Mouse (Mus musculus): ENCODE results near the gene Avpr1b. TPM values are rescaled to one million over a fixed set of nuclear protein-coding genes. Genes with fewer than 3 reads are reported as not detected.
"Not testable (repeated sequence)": the region's sequence is repeated elsewhere in the genome, so short reads cannot be mapped to it uniquely, and the experiment has no call there.

Gene Avpr1b
- polyA plus RNA-seq (2015; fragmentation: Nextera tagmentation; extraction: Ambion mirVana), result not detected in 2 replicates

DNA sequence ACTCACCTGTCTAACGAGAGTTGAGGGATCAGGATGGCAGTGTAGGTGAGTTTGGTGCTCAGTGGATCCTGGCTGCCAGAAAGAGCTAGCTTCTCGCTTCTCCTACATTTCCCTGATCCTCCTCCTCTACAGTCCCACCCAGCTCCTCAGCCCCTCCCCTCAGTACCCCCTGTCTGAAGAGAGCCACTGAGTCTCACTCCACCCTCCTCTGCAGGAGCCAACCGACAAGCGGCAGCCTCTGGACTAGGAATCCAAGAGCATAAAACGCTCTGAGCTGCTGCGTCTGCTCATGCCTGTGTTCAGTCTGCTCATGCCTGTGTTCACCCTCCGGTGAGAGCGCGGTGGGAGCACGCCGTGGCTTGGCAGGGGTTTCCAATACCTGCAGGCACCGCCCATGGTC, at the start of gene Avpr1b:
Gene Avpr1b, plus strand, starts transcription at position 335 of the 400 bp plus-strand sequence.
- H3K4me2 ChIP-seq, result no peak within 1 kb of the TSS
- 48% methylated on average over 12 of the region's 12 CpGs for WGBS
- no peaks in the 10 kb centered on the region for H3K9me3 ChIP-seq
- no peak within 1 kb of the TSS for H3K4me3 ChIP-seq
- no peaks in the 10 kb centered on the region for H3K4me1 ChIP-seq (replicated peaks)
- H3K27me3 ChIP-seq, result no peaks in the 10 kb centered on the region
- H3K9ac ChIP-seq, result no peak within 1 kb of the TSS
- no peak within 1 kb of the TSS for H3K27ac ChIP-seq
- H3K36me3 ChIP-seq, result no peaks in the 10 kb centered on the region
- ATAC-seq (ENCODE audit: low FRiP score), result no peak

- H3K4me3 ChIP-seq, result no peak overlapping the region
- H3K36me3 ChIP-seq, result no peaks in the 10 kb centered on the region
- no peak for ATAC-seq (ENCODE audit: low FRiP score)
- 92% methylated on average over 2 of the region's 2 CpGs for WGBS
- H3K27me3 ChIP-seq, result no peaks in the 10 kb centered on the region
- no peak overlapping the region for H3K4me2 ChIP-seq
- peaks cover 9% of the 10 kb centered on the region for H3K4me1 ChIP-seq (replicated peaks)
- H3K9me3 ChIP-seq, result no peaks in the 10 kb centered on the region
- H3K9ac ChIP-seq, result no peak overlapping the region
- no peak overlapping the region for H3K27ac ChIP-seq
These were observed 47.1 kb upstream of the Avpr1b start for GRCm38 (mm10) chr1:131551956-131552355.

- no peak overlapping the region for H3K4me3 ChIP-seq
- peaks cover 9% of the 10 kb centered on the region for H3K4me1 ChIP-seq (replicated peaks)
- H3K27me3 ChIP-seq, result no peaks in the 10 kb centered on the region
- no peak overlapping the region for H3K9ac ChIP-seq
- no peak overlapping the region for H3K4me2 ChIP-seq
- no peaks in the 10 kb centered on the region for H3K9me3 ChIP-seq
- H3K36me3 ChIP-seq, result no peaks in the 10 kb centered on the region
- H3K27ac ChIP-seq, result no peak overlapping the region
- no peak for ATAC-seq (ENCODE audit: low FRiP score)
These were observed 45.6 kb upstream of the Avpr1b start for GRCm38 (mm10) chr1:131553428-131553827.

DNA sequence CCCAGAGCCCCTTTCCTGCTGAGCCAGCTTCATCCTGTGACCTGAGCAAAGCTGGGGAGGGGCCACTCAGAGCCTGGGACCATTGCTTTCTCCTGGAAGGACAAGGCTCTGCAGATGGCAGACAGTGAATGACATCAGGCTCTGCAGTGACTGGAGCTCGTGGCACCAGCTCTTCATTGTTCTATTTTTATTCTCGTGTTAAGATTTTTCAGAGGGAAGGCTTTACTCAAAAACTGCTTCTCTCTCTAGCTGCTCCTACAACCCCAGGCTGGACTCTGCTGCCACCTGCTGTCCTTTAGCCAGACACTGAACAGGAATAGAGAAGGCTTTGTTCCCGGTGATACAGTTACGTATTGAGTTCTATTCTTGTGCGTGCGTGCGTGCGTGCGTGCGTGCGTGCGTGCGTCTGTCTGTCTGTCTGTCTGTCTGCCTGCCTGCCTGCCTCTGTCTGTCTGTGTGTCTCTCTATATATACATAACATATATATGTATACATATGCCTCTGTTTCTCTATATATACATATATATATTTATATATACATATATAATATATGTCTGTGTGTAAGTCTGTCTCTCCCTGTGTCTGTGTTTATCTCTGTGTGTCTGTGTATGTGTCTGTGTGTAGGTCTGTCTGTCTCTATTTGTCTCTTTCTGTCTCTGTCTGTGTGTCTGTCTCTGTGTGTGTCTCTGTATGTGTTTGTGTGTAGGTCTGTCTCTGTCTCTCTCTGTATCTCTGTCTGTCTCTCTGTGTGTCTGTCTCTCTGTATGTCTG, 43.8 kb upstream of the Avpr1b start:
- WGBS, result 5% methylated on average over 13 of the region's 13 CpGs
- Histone ChIP-seq H3K27ac (peak overlapping the region; percentile 86), H3K27me3 (no peaks in the 10 kb centered on the region), H3K4me3 (peak overlapping the region; percentile 15; the same call in 1 of the 2 replicates), H3K4me2 (peak overlapping the region; percentile 45), H3K9ac (peak overlapping the region; percentile 71), H3K9me3 (no peaks in the 10 kb centered on the region), H3K4me1 (replicated peaks) (peaks cover 4% of the 10 kb centered on the region), H3K36me3 (no peaks in the 10 kb centered on the region)
- ATAC-seq (ENCODE audit: low FRiP score), result peak; percentile 98

GRCm38 (mm10) chr1:131560500-131560899, 38.5 kb upstream of the Avpr1b start:
- no peak overlapping the region for H3K27ac ChIP-seq
- H3K4me2 ChIP-seq, result no peak overlapping the region
- H3K9ac ChIP-seq, result no peak overlapping the region
- ATAC-seq (ENCODE audit: low FRiP score), result no peak
- no peaks in the 10 kb centered on the region for H3K27me3 ChIP-seq
- H3K9me3 ChIP-seq, result no peaks in the 10 kb centered on the region
- no peaks in the 10 kb centered on the region for H3K36me3 ChIP-seq
- H3K4me3 ChIP-seq, result no peak overlapping the region
- no peaks in the 10 kb centered on the region for H3K4me1 ChIP-seq (replicated peaks)

DNA sequence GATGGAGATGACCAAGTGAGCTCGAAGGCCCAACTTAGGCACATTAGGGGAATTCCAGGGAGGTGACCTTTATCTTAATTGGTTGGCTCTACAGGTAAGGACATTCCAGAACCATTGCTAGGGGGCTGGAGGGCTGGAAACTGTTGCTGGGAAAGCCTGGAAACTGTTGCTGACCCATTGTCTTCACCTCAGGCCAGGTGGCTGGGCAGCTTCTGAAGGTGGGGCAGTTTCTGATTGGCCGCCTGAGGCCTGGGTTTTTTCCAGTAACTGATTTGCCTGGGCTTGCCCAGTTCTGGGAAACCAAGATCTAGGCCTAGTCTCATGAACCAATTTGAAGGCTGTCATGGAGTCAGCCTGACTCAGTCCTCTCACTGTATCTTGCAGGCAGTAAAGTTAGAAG, 37.0 kb upstream of the Avpr1b start:
- 94% methylated on average over 2 of the region's 2 CpGs for WGBS
- ATAC-seq (ENCODE audit: low FRiP score), result no peak
- no peaks in the 10 kb centered on the region for H3K36me3 ChIP-seq
- no peaks in the 10 kb centered on the region for H3K27me3 ChIP-seq
- no peak overlapping the region for H3K4me3 ChIP-seq
- no peak overlapping the region for H3K27ac ChIP-seq
- no peak overlapping the region for H3K4me2 ChIP-seq
- no peaks in the 10 kb centered on the region for H3K4me1 ChIP-seq (replicated peaks)
- H3K9me3 ChIP-seq, result no peaks in the 10 kb centered on the region
- H3K9ac ChIP-seq, result no peak overlapping the region

DNA sequence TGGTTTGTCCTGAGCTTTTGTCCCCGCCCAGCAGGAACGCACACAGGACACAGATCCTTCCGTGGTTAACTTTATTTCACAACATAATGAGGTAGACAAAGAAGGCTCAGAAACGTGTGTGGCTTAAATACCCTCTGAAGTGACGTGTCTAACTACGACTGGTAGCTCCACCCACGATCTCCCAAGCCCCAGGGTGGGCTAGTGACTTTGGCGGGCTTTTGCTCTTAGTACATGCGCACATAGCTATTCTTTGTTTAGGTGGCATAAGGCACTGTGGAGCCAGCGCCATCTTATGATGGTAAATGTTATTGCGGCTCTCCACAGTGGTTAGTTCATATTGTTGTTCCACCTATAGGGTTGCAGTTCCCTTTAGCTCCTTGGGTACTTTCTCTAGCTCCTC, 33.0 kb upstream of the Avpr1b start:
- 32% methylated on average over 11 of the region's 11 CpGs for WGBS
- H3K4me1 ChIP-seq (replicated peaks); H3K27ac ChIP-seq; H3K9me3 ChIP-seq; H3K27me3 ChIP-seq; H3K36me3 ChIP-seq; H3K4me3 ChIP-seq; H3K4me2 ChIP-seq; H3K9ac ChIP-seq: not testable (repeated sequence)
- ATAC-seq (ENCODE audit: low FRiP score), result peak; percentile 61

DNA sequence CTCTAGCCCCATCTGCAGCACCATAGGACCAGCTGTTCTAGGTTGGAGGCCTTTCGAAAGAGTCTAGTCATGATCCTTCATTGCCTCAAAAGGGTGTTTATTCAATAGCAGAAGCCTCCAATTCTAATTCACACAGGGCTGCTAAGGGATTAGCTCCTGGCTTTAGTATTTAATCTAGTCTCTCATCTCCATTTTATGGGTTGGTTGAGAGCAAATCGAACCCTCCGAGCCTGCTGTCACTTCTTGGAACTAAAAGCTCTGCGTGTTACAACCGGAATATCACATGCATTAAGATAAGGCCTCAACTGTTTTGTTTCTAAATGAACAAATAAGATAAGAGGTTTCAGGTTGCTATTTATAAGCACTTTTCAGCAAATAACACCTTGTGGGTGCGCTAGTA, 29.3 kb upstream of the Avpr1b start:
- no peak for ATAC-seq (ENCODE audit: low FRiP score)
- H3K4me1 ChIP-seq (replicated peaks), result no peaks in the 10 kb centered on the region
- no peaks in the 10 kb centered on the region for H3K9me3 ChIP-seq
- no peak overlapping the region for H3K4me3 ChIP-seq
- H3K27me3 ChIP-seq, result no peaks in the 10 kb centered on the region
- no peak overlapping the region for H3K9ac ChIP-seq
- 92% methylated on average over 6 of the region's 6 CpGs for WGBS
- H3K27ac ChIP-seq, result no peak overlapping the region
- H3K36me3 ChIP-seq, result no peaks in the 10 kb centered on the region
- H3K4me2 ChIP-seq, result no peak overlapping the region

DNA sequence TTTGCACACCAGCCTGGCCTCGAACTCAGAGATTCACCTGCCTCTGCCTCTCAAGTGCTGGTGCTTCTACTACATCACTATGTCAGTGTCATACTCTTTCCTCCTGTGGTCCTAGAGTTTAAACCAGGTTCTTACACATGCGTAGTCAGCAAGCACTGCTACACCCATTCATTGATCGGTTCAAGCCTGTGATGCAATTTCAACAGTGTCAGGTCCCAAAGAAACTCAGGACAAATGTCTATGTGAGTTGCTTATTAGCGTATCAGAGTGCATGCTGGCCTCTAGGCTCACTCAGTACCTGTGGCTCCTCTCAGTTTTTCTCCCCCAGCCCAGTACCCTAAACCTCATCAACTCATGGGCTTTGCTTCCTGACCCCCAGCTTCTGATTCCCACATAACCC, 28.6 kb upstream of the Avpr1b start:
- WGBS, result 93% methylated on average over 4 of the region's 4 CpGs

DNA sequence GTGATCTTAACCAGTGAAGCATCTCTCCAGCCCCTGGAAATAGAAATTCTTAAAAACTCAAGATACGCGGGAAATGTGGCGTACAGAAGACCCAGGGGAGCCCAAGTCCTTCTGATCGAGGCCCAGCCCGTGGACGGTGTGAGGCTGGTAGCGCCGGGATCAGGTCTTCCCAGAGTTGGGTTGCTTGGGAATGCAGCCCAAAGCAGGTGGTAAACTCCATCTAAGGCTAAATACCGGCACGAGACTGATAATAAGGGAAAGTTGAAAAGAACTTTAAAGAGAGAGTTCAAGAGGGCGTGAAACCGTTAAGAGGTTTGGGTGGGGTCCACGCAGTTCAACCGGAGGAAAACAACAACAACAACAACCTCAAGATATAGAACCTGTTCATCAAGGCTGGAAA, 25.3 kb upstream of the Avpr1b start:
- Histone ChIP-seq H3K4me3 (no peak overlapping the region), H3K9me3 (no peaks in the 10 kb centered on the region), H3K36me3 (no peaks in the 10 kb centered on the region), H3K4me1 (replicated peaks) (no peaks in the 10 kb centered on the region), H3K9ac (no peak overlapping the region), H3K4me2 (no peak overlapping the region), H3K27me3 (no peaks in the 10 kb centered on the region), H3K27ac (no peak overlapping the region)
- 89% methylated on average over 14 of the region's 14 CpGs for WGBS
- no peak for ATAC-seq (ENCODE audit: low FRiP score)

More for the DNA sequence above, 28.6 kb upstream of the Avpr1b start:
- Histone ChIP-seq H3K36me3 (no peaks in the 10 kb centered on the region), H3K27me3 (no peaks in the 10 kb centered on the region), H3K4me2 (no peak overlapping the region), H3K4me1 (replicated peaks) (no peaks in the 10 kb centered on the region), H3K9me3 (no peaks in the 10 kb centered on the region), H3K4me3 (no peak overlapping the region), H3K27ac (no peak overlapping the region), H3K9ac (no peak overlapping the region)
- no peak for ATAC-seq (ENCODE audit: low FRiP score)

DNA sequence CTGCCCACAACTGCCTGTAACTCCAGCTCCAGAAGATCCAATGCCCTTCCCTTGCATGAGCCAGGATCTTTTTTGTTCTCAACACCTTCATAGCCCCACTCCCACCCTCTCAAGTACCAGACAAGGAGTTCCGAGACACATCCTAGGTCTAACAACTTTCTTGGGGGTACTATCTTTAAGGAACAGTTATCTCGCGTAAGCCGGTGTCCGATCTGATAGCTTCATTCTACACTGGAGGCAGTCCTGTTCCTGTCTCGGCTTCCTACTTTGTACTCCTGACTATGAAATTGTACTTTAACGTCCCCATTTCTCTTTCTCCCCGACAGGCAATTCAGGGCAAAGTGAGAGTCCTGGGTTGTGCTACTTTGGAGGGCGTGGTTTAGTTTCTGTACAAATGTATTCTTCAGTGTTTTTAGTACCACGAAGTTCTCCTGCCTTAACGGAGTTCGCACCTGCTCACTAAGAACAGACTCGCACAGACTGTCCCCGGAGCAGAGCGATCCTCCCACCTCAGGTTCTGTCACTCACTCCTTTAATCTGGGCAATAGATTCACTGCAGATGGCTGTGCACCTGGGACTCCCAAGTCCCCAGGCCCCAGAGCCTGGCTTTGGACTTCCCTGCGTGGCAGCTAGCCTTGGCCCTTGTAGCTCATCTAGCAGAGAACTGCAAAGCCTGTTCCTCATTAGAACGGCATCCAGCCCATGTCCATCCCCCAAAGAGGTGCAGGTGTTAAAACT, 19.9 kb upstream of the Avpr1b start:
- no peak for ATAC-seq (ENCODE audit: low FRiP score)
- no peak overlapping the region for H3K27ac ChIP-seq
- no peak overlapping the region for H3K4me2 ChIP-seq
- no peaks in the 10 kb centered on the region for H3K9me3 ChIP-seq
- H3K4me3 ChIP-seq, result no peak overlapping the region
- no peaks in the 10 kb centered on the region for H3K27me3 ChIP-seq
- no peaks in the 10 kb centered on the region; the same call in 1 of the 2 replicates for H3K4me1 ChIP-seq (replicated peaks)
- 82% methylated on average over 17 of the region's 17 CpGs for WGBS
- H3K36me3 ChIP-seq, result no peaks in the 10 kb centered on the region
- no peak overlapping the region for H3K9ac ChIP-seq

- Histone ChIP-seq H3K27me3 (no peaks in the 10 kb centered on the region), H3K4me1 (replicated peaks) (no peaks in the 10 kb centered on the region; the same call in 1 of the 2 replicates), H3K36me3 (no peaks in the 10 kb centered on the region), H3K4me3 (no peak overlapping the region), H3K27ac (no peak overlapping the region), H3K4me2 (no peak overlapping the region), H3K9me3 (no peaks in the 10 kb centered on the region), H3K9ac (no peak overlapping the region)
- WGBS, result 53% methylated on average over 4 of the region's 4 CpGs
- ATAC-seq (ENCODE audit: low FRiP score), result no peak
These were observed 18.6 kb upstream of the Avpr1b start for GRCm38 (mm10) chr1:131580389-131580788.

- 81% methylated on average over 3 of the region's 3 CpGs for WGBS
- Histone ChIP-seq H3K4me2 (no peak overlapping the region), H3K27me3 (no peaks in the 10 kb centered on the region), H3K4me1 (replicated peaks) (peaks cover 4% of the 10 kb centered on the region; the same call in 1 of the 2 replicates), H3K4me3 (no peak overlapping the region), H3K27ac (no peak overlapping the region), H3K9me3 (no peaks in the 10 kb centered on the region), H3K36me3 (no peaks in the 10 kb centered on the region), H3K9ac (no peak overlapping the region)
- ATAC-seq (ENCODE audit: low FRiP score), result no peak
These were observed 15.4 kb upstream of the Avpr1b start for GRCm38 (mm10) chr1:131583598-131583997.
